Mouse (Mus musculus): ENCODE measurements around the gene Pla2g4a. TPM values are rescaled to one million over a fixed set of nuclear protein-coding genes. Genes with fewer than 3 reads are reported as not detected.
A peak's percentile ranks its signal among the peaks of the same experiment; 100 is the strongest.

Gene Pla2g4a
- polyA plus RNA-seq, 1 experiment from 2014 or later = 12.2 TPM

GRCm38 (mm10) chr1:149813616-149814345 is 147.3 kb downstream of the Pla2g4a start:
- no peak overlapping the region for H3K4me3 ChIP-seq (ENCODE audit: low read depth, low read length)
- 31% methylated on average over 4 of the region's 4 CpGs for WGBS
- H3K4me1 ChIP-seq (ENCODE audit: insufficient read depth) = no peaks in the 10 kb centered on the region
- H3K36me3 ChIP-seq (ENCODE audit: insufficient read depth) = no peaks in the 10 kb centered on the region
- H3K9me3 ChIP-seq (ENCODE audit: low read depth, low read length) = no peaks in the 10 kb centered on the region
- H3K27ac ChIP-seq (ENCODE audit: low read depth) = no peak overlapping the region
- H3K4me2 ChIP-seq = no peak overlapping the region
- H3K27me3 ChIP-seq (ENCODE audit: insufficient read depth, low read length) = no peaks in the 10 kb centered on the region
- DNase-seq (no peak), ATAC-seq (ENCODE audit: insufficient read depth) (no peak)
- TF ChIP-seq CTCF (IDR thresholded peaks at IDR 0.05; ENCODE audit: low read depth) = no peak
- H3K9ac ChIP-seq = no peak overlapping the region

- 50% methylated on average over 1 of the region's 1 CpGs for WGBS
- ATAC-seq (ENCODE audit: insufficient read depth) = no peak
- Histone ChIP-seq H3K4me3 (ENCODE audit: low read depth, low read length) (no peak overlapping the region), H3K27me3 (ENCODE audit: insufficient read depth, low read length) (no peaks in the 10 kb centered on the region), H3K4me1 (ENCODE audit: insufficient read depth) (no peaks in the 10 kb centered on the region), H3K9ac (no peak overlapping the region), H3K27ac (ENCODE audit: low read depth) (no peak overlapping the region), H3K36me3 (ENCODE audit: insufficient read depth) (no peaks in the 10 kb centered on the region), H3K9me3 (ENCODE audit: low read depth, low read length) (no peaks in the 10 kb centered on the region), H3K4me2 (no peak overlapping the region)
- DNase-seq = peak; percentile 26
- TF ChIP-seq CTCF (IDR thresholded peaks at IDR 0.05; ENCODE audit: low read depth) = peak; percentile 52
These were observed 151.6 kb downstream of the Pla2g4a start for GRCm38 (mm10) chr1:149809527-149809926.

Other genes with a start within 250 kb of the Pla2g4a start
- gene Ptgs2, start 138.7 kb upstream of the Pla2g4a start, polyA plus RNA-seq (2014; fragmentation: Nextera tagmentation; extraction: Ambion mirVana) = 0.09 and 0.15 TPM in 2 replicates

All from lung, embryonic 14.5 days (tissue).